Mouse (Mus musculus) layer of hippocampus, adult 9-11 months (tissue): ENCODE measurements at regions not wholly inside any gene's neighbourhood (a gene's known extent, or its start where the extent isn't known, plus 50 kb on each side); places are given as distances from the start of the nearest gene placed in this dataset.

Experiments used
- DNase-seq: peaks from one replicate; pipeline ENCODE4 v3.0.0; 2022

DNA sequence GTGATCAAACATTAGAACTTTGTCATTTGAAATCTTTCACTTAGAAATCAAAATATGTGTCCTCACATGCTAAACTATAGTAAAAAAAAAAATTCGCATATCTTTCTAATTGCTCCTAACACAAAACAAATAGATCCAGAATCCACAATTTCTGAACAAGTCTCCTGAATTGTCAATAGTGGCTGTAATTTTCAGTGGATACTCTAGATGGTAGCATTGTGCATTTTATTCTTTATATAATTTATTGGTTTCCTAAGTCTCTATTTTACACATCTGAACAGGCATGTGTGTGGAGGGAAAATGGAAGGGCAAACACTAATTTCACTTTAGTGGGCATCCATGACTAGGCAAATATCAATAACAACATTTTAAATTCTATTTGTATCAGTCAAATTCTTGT is 63.7 kb upstream of the Tnmd start:
- DNase-seq: no peak

- no peak for DNase-seq
Observed at GRCm38 (mm10) chrX:133754026-133754425, 65.2 kb upstream of the Pcdh19 start.

DNA sequence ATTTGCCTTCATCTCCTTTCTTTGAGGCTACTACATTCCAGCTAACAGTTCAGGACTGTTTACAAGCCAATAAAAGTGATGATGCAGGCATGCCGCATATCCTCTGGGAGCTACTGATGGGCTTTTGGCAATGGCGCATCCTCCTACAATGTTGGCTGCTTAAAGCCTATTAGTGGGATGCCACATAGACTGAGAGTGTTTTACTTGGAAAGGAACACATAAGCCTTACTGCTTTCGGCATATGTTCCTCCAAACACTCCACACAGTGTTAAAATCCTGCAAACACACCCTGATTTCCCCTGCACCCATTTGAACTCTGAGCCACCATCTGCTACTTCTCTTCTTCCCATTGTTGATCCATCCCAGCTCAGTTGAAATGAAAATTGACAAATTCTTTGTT is 63.4 kb upstream of the Pcdh19 start:
- DNase-seq: peak; percentile 26

- no peak for DNase-seq
Observed at GRCm38 (mm10) chrX:133743446-133743845, 54.7 kb upstream of the Pcdh19 start.

- DNase-seq: no peak
Observed at GRCm38 (mm10) chrX:133738980-133739632, 50.3 kb upstream of the Pcdh19 start.
